Mouse (Mus musculus) splenic B cell, adult 2 months (primary cell): ENCODE results near the gene Pde4dip.

Experiments
- DNase-seq: peaks from one replicate; pipeline ENCODE4 v3.0.0-alpha.2; 2011; ENCODE audit warnings: low read depth, low spot score
- H3K27me3 ChIP-seq: 2 replicates; pipeline ENCODE4 v1.6.1; 2012; ENCODE audit warnings: mild to moderate bottlenecking, low read length, moderate library complexity, mixed read lengths; ENCODE audit not compliant: control insufficient read depth, poor library complexity, insufficient read depth, severe bottlenecking
- H3K36me3 ChIP-seq: 2 replicates; pipeline ENCODE4 v1.6.1; 2012; ENCODE audit warnings: mild to moderate bottlenecking, low read length, moderate library complexity, mixed read lengths; ENCODE audit not compliant: control insufficient read depth, poor library complexity, insufficient read depth, severe bottlenecking

Pde4dip gene

DNA sequence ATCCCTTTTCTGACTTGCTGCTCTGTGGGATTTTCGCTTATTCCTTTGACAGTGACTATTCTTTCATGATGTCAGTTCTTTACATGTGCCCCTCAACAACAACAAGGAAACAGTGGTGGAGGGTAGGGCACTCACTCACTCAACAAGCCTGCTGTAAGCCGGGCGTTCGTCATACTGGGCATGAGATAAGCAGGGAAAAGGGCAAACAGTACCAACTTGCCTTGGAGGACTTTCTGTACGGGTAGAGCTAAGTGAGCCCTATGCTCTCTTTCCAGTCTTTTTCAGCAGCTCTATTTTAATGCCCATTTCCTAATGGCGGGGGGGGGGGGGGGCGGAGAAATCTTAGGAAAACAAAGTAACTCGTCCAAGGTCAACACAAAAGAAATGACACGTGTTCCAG lies 246.5 kb downstream of the Pde4dip start:
- Histone ChIP-seq H3K36me3 (0 out of 2 replicates have a peak, but pooled peaks cover 2% of the 10 kb centered on the region), H3K27me3 (no peaks in the 10 kb centered on the region)
- DNase-seq, result no peak

DNA sequence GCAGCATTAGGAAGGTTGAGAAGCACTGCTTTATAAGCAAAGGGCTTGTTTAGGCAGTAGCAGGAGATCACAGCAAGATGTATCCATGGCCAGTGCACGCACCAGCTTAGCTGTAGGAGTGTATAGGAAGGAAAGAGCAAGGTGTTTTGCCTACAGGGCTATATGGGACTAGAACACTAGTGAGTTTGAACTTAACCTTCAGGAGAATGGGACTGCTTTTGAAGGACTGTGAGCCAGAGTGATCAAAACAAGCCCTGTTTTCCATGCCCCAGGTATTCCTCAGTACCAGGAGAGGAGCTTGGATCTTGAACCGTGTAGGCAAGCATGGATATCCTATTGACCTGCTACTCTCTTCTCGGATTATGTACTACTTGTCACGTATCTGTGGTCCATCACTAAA lies 247.1 kb downstream of the Pde4dip start:
- DNase-seq, result no peak
- H3K36me3 ChIP-seq, result 0 out of 2 replicates have a peak, but pooled peaks cover under 1% of the 10 kb centered on the region
- no peaks in the 10 kb centered on the region for H3K27me3 ChIP-seq
